Mouse (Mus musculus) small intestine, adult 2 months (tissue): ENCODE results near the gene Ust. TPM values are rescaled to one million over a fixed set of nuclear protein-coding genes. Genes with fewer than 3 reads are reported as not detected.

Source experiments
- H3K27ac ChIP-seq: fragments of 200-500 bp; 2 replicates; pipeline ENCODE4 v1.5.1; 2012; ENCODE audit warnings: low read depth, low read length, control low read depth, inconsistent platforms; ENCODE audit not compliant: insufficient read depth
- H3K27me3 ChIP-seq: fragments of 200-500 bp; 2 replicates; pipeline ENCODE4 v1.6.1; 2012; ENCODE audit warnings: mild to moderate bottlenecking, moderate library complexity, low read length, inconsistent platforms; ENCODE audit not compliant: control insufficient read depth, insufficient read depth
- H3K36me3 ChIP-seq: fragments of 200-500 bp; 2 replicates; pipeline ENCODE4 v1.6.1; 2012; ENCODE audit warnings: mild to moderate bottlenecking, low read length, control low read depth, inconsistent platforms; ENCODE audit not compliant: control insufficient read depth, insufficient read depth
- H3K4me1 ChIP-seq: fragments of 200-500 bp; 2 replicates; pipeline ENCODE4 v1.6.1; 2012; ENCODE audit warnings: low read length, inconsistent platforms, mixed read lengths; ENCODE audit not compliant: control insufficient read depth, insufficient read depth, insufficient read length
- H3K4me3 ChIP-seq: fragments of 200-500 bp; 2 replicates; pipeline ENCODE4 v1.5.1; 2012; ENCODE audit warnings: low read depth, mild to moderate bottlenecking, control low read depth, inconsistent platforms, low read length, moderate library complexity
- CTCF ChIP-seq: fragments of 200-500 bp; IDR thresholded peaks from 2 replicates; pipeline ENCODE4 v1.5.1; 2012; ENCODE audit warnings: low read depth, mild to moderate bottlenecking, control low read depth, inconsistent platforms, low read length, moderate library complexity, mixed read lengths; ENCODE audit not compliant: insufficient replicate concordance, insufficient read length; ENCODE audit errors: extremely low read depth
- POLR2A ChIP-seq: fragments of 200-500 bp; IDR thresholded peaks from 2 replicates; pipeline ENCODE4 v1.6.1; 2012; ENCODE audit warnings: low read depth, mild to moderate bottlenecking, control low read depth, inconsistent platforms, low read length, moderate library complexity
- WGBS: fragments of 180-500 bp; shearing (Covaris S2); methylation state at CpG from one replicate; pipeline ENCODE4 v1.1.7; 2018; 5-methylcytosine and 5-hydroxymethylcytosine counted together
- polyA plus RNA-seq: library from polyadenylated mRNA; depleted of rRNA; stranded (reverse); fragments of >200 nt; gene quantifications from 2 replicates; pipeline ENCODE4 v1.2.3, GENCODE M21; 2012

Ust gene
- polyA plus RNA-seq, 1 experiment: 0.33 TPM

GRCm38 (mm10) chr10:8189331-8189981 is 329.2 kb downstream of the Ust start:
- 60% methylated on average over 5 of the region's 5 CpGs for WGBS
- Histone ChIP-seq H3K4me1 (no peaks in the 10 kb centered on the region), H3K36me3 (no peaks in the 10 kb centered on the region), H3K27me3 (no peaks in the 10 kb centered on the region), H3K27ac (no peak overlapping the region), H3K4me3 (no peak overlapping the region)
- TF ChIP-seq POLR2A (no peak), CTCF (no peak)

GRCm38 (mm10) chr10:8185586-8185985 is 333.0 kb downstream of the Ust start:
- no peaks in the 10 kb centered on the region for H3K4me1 ChIP-seq
- no peaks in the 10 kb centered on the region for H3K36me3 ChIP-seq
- H3K27ac ChIP-seq: no peak overlapping the region
- WGBS: 48% methylated on average over 4 of the region's 4 CpGs
- no peak overlapping the region for H3K4me3 ChIP-seq
- TF ChIP-seq CTCF (no peak), POLR2A (no peak)
- H3K27me3 ChIP-seq: no peaks in the 10 kb centered on the region

GRCm38 (mm10) chr10:8184711-8185110 is 333.9 kb downstream of the Ust start:
- Histone ChIP-seq H3K27me3 (no peaks in the 10 kb centered on the region), H3K27ac (no peak overlapping the region), H3K4me1 (no peaks in the 10 kb centered on the region), H3K36me3 (no peaks in the 10 kb centered on the region), H3K4me3 (no peak overlapping the region)
- TF ChIP-seq CTCF (no peak), POLR2A (no peak)
- 77% methylated on average over 9 of the region's 9 CpGs for WGBS

GRCm38 (mm10) chr10:8183171-8183570 is 335.5 kb downstream of the Ust start:
- H3K4me1 ChIP-seq: no peaks in the 10 kb centered on the region
- H3K4me3 ChIP-seq: no peak overlapping the region
- H3K27ac ChIP-seq: no peak overlapping the region
- TF ChIP-seq POLR2A (no peak), CTCF (no peak)
- H3K36me3 ChIP-seq: no peaks in the 10 kb centered on the region
- no peaks in the 10 kb centered on the region for H3K27me3 ChIP-seq
- 92% methylated on average over 7 of the region's 7 CpGs for WGBS

GRCm38 (mm10) chr10:8181596-8182185 is 336.9 kb downstream of the Ust start:
- no peaks in the 10 kb centered on the region for H3K36me3 ChIP-seq
- H3K27ac ChIP-seq: no peak overlapping the region
- no peak for TF ChIP-seq POLR2A
- no peak for TF ChIP-seq CTCF
- 41% methylated on average over 4 of the region's 4 CpGs for whole genome bisulfite sequencing
- no peaks in the 10 kb centered on the region for H3K4me1 ChIP-seq
- H3K27me3 ChIP-seq: no peaks in the 10 kb centered on the region
- H3K4me3 ChIP-seq: no peak overlapping the region

GRCm38 (mm10) chr10:8177618-8178017 is 341.0 kb downstream of the Ust start:
- no peak overlapping the region for H3K27ac ChIP-seq
- H3K36me3 ChIP-seq: no peaks in the 10 kb centered on the region
- no peaks in the 10 kb centered on the region for H3K27me3 ChIP-seq
- TF ChIP-seq POLR2A (no peak), CTCF (peak; percentile 14; the same call in 1 of the 2 replicates)
- no peak overlapping the region for H3K4me3 ChIP-seq
- H3K4me1 ChIP-seq: peaks cover 2% of the 10 kb centered on the region; the same call in 1 of the 2 replicates
- WGBS: 70% methylated on average over 5 of the region's 5 CpGs

GRCm38 (mm10) chr10:8176351-8177053 is 342.1 kb downstream of the Ust start:
- H3K27me3 ChIP-seq: no peaks in the 10 kb centered on the region
- WGBS: 67% methylated on average over 13 of the region's 13 CpGs
- H3K27ac ChIP-seq: peak overlapping the region; percentile 43
- H3K4me3 ChIP-seq: no peak overlapping the region
- H3K36me3 ChIP-seq: no peaks in the 10 kb centered on the region
- peaks cover 2% of the 10 kb centered on the region; the same call in 1 of the 2 replicates for H3K4me1 ChIP-seq
- TF ChIP-seq POLR2A (no peak), CTCF (no peak)
